Mouse (Mus musculus): Measurements from ENCODE around the gene Bmp7. TPM values are rescaled to one million over a fixed set of nuclear protein-coding genes. Genes with fewer than 3 reads are reported as not detected.
A peak's percentile ranks its signal among the peaks of the same experiment; 100 is the strongest.

Gene Bmp7
- polyA plus RNA-seq, 1 experiment = 23.5 TPM

- WGBS = 90% methylated on average over 7 of the region's 7 CpGs
- TF ChIP-seq POLR2A (IDR thresholded peaks at IDR 0.05; ENCODE audit: low read depth, low read length) (no peak), CTCF (IDR thresholded peaks at IDR 0.05; ENCODE audit: extremely low read depth, insufficient read length, insufficient replicate concordance, low read depth, low read length) (peak; percentile 22; the same call in 1 of the 2 replicates)
- H3K27me3 ChIP-seq (ENCODE audit: control insufficient read depth, insufficient read depth, low read length) = 0 out of 2 replicates have a peak, but pooled peaks cover 4% of the 10 kb centered on the region
- peaks cover 5% of the 10 kb centered on the region for H3K4me1 ChIP-seq (ENCODE audit: control insufficient read depth, insufficient read depth, insufficient read length, low read length)
- no peak overlapping the region for H3K27ac ChIP-seq (ENCODE audit: insufficient read depth, low read depth, low read length)
- no peaks in the 10 kb centered on the region for H3K36me3 ChIP-seq (ENCODE audit: control insufficient read depth, insufficient read depth, low read length)
- H3K4me3 ChIP-seq (ENCODE audit: low read depth, low read length) = no peak overlapping the region
These were observed 75.6 kb downstream of the Bmp7 start for GRCm38 (mm10) chr2:172864566-172864965.

GRCm38 (mm10) chr2:172863469-172863856, 76.7 kb downstream of the Bmp7 start:
- Histone ChIP-seq H3K36me3 (ENCODE audit: control insufficient read depth, insufficient read depth, low read length) (no peaks in the 10 kb centered on the region), H3K4me3 (ENCODE audit: low read depth, low read length) (no peak overlapping the region; the same call in 1 of the 2 replicates), H3K27me3 (ENCODE audit: control insufficient read depth, insufficient read depth, low read length) (0 out of 2 replicates have a peak, but pooled peaks cover 4% of the 10 kb centered on the region), H3K4me1 (ENCODE audit: control insufficient read depth, insufficient read depth, insufficient read length, low read length) (peaks cover 5% of the 10 kb centered on the region), H3K27ac (ENCODE audit: insufficient read depth, low read depth, low read length) (no peak overlapping the region)
- TF ChIP-seq CTCF (IDR thresholded peaks at IDR 0.05; ENCODE audit: extremely low read depth, insufficient read length, insufficient replicate concordance, low read depth, low read length) (no peak), POLR2A (IDR thresholded peaks at IDR 0.05; ENCODE audit: low read depth, low read length) (no peak)
- 26% methylated on average over 14 of the region's 14 CpGs for WGBS

- TF ChIP-seq CTCF (IDR thresholded peaks at IDR 0.05; ENCODE audit: extremely low read depth, insufficient read length, insufficient replicate concordance, low read depth, low read length) = no peak
- no peak overlapping the region for H3K27ac ChIP-seq (ENCODE audit: insufficient read depth, low read depth, low read length)
These were observed 77.2 kb downstream of the Bmp7 start for GRCm38 (mm10) chr2:172862850-172863468.

GRCm38 (mm10) chr2:172862424-172862823, 77.7 kb downstream of the Bmp7 start:
- Histone ChIP-seq H3K27ac (ENCODE audit: insufficient read depth, low read depth, low read length) (no peak overlapping the region), H3K4me3 (ENCODE audit: low read depth, low read length) (no peak overlapping the region)

More at GRCm38 (mm10) chr2:172862850-172863468, 77.2 kb downstream of the Bmp7 start:
- no peaks in the 10 kb centered on the region for H3K36me3 ChIP-seq (ENCODE audit: control insufficient read depth, insufficient read depth, low read length)
- H3K27me3 ChIP-seq (ENCODE audit: control insufficient read depth, insufficient read depth, low read length) = 0 out of 2 replicates have a peak, but pooled peaks cover 4% of the 10 kb centered on the region
- no peak overlapping the region; the same call in 1 of the 2 replicates for H3K4me3 ChIP-seq (ENCODE audit: low read depth, low read length)
- WGBS = 10% methylated on average over 29 of the region's 29 CpGs
- peaks cover 5% of the 10 kb centered on the region for H3K4me1 ChIP-seq (ENCODE audit: control insufficient read depth, insufficient read depth, insufficient read length, low read length)

GRCm38 (mm10) chr2:172861590-172861989, 78.5 kb downstream of the Bmp7 start:
- peaks cover 5% of the 10 kb centered on the region for H3K4me1 ChIP-seq (ENCODE audit: control insufficient read depth, insufficient read depth, insufficient read length, low read length)
- H3K36me3 ChIP-seq (ENCODE audit: control insufficient read depth, insufficient read depth, low read length) = no peaks in the 10 kb centered on the region
- 0 out of 2 replicates have a peak, but pooled peaks cover 4% of the 10 kb centered on the region for H3K27me3 ChIP-seq (ENCODE audit: control insufficient read depth, insufficient read depth, low read length)
- 54% methylated on average over 14 of the region's 14 CpGs for WGBS
- H3K4me3 ChIP-seq (ENCODE audit: low read depth, low read length) = no peak overlapping the region
- TF ChIP-seq POLR2A (IDR thresholded peaks at IDR 0.05; ENCODE audit: low read depth, low read length) = no peak
- no peak for TF ChIP-seq CTCF (IDR thresholded peaks at IDR 0.05; ENCODE audit: extremely low read depth, insufficient read length, insufficient replicate concordance, low read depth, low read length)
- no peak overlapping the region for H3K27ac ChIP-seq (ENCODE audit: insufficient read depth, low read depth, low read length)

More at GRCm38 (mm10) chr2:172862424-172862823, 77.7 kb downstream of the Bmp7 start:
- no peak for TF ChIP-seq POLR2A (IDR thresholded peaks at IDR 0.05; ENCODE audit: low read depth, low read length)
- no peak for TF ChIP-seq CTCF (IDR thresholded peaks at IDR 0.05; ENCODE audit: extremely low read depth, insufficient read length, insufficient replicate concordance, low read depth, low read length)
- Histone ChIP-seq H3K27me3 (ENCODE audit: control insufficient read depth, insufficient read depth, low read length) (0 out of 2 replicates have a peak, but pooled peaks cover 4% of the 10 kb centered on the region), H3K36me3 (ENCODE audit: control insufficient read depth, insufficient read depth, low read length) (no peaks in the 10 kb centered on the region), H3K4me1 (ENCODE audit: control insufficient read depth, insufficient read depth, insufficient read length, low read length) (peaks cover 5% of the 10 kb centered on the region)
- 27% methylated on average over 19 of the region's 19 CpGs for WGBS

- H3K27me3 ChIP-seq (ENCODE audit: control insufficient read depth, insufficient read depth, low read length) = 0 out of 2 replicates have a peak, but pooled peaks cover 4% of the 10 kb centered on the region
- no peak overlapping the region for H3K27ac ChIP-seq (ENCODE audit: insufficient read depth, low read depth, low read length)
- H3K4me3 ChIP-seq (ENCODE audit: low read depth, low read length) = no peak overlapping the region
- 83% methylated on average over 8 of the region's 8 CpGs for WGBS
- H3K4me1 ChIP-seq (ENCODE audit: control insufficient read depth, insufficient read depth, insufficient read length, low read length) = peaks cover 5% of the 10 kb centered on the region
- H3K36me3 ChIP-seq (ENCODE audit: control insufficient read depth, insufficient read depth, low read length) = no peaks in the 10 kb centered on the region
- TF ChIP-seq POLR2A (IDR thresholded peaks at IDR 0.05; ENCODE audit: low read depth, low read length) = no peak
- no peak for TF ChIP-seq CTCF (IDR thresholded peaks at IDR 0.05; ENCODE audit: extremely low read depth, insufficient read length, insufficient replicate concordance, low read depth, low read length)
These were observed 79.5 kb downstream of the Bmp7 start for GRCm38 (mm10) chr2:172860593-172860992.

- H3K36me3 ChIP-seq (ENCODE audit: control insufficient read depth, insufficient read depth, low read length) = no peaks in the 10 kb centered on the region
- no peak overlapping the region for H3K27ac ChIP-seq (ENCODE audit: insufficient read depth, low read depth, low read length)
- no peak for TF ChIP-seq CTCF (IDR thresholded peaks at IDR 0.05; ENCODE audit: extremely low read depth, insufficient read length, insufficient replicate concordance, low read depth, low read length)
- no peak for TF ChIP-seq POLR2A (IDR thresholded peaks at IDR 0.05; ENCODE audit: low read depth, low read length)
- peaks cover 5% of the 10 kb centered on the region for H3K4me1 ChIP-seq (ENCODE audit: control insufficient read depth, insufficient read depth, insufficient read length, low read length)
- WGBS = 79% methylated on average over 7 of the region's 7 CpGs
- no peak overlapping the region for H3K4me3 ChIP-seq (ENCODE audit: low read depth, low read length)
- 0 out of 2 replicates have a peak, but pooled peaks cover 4% of the 10 kb centered on the region for H3K27me3 ChIP-seq (ENCODE audit: control insufficient read depth, insufficient read depth, low read length)
These were observed 80.0 kb downstream of the Bmp7 start for GRCm38 (mm10) chr2:172860104-172860503.

Measured in small intestine, adult 2 months (tissue).